Mouse (Mus musculus) ES-Bruce4 (cell line): ENCODE data around the gene Plin5. TPM values are rescaled to one million over a fixed set of nuclear protein-coding genes. Genes with fewer than 3 reads are reported as not detected.

Experiments
- H3K27ac ChIP-seq: 2 replicates; pipeline ENCODE4 v1.5.1; 2012; ENCODE audit warnings: low read length, inconsistent platforms; ENCODE audit not compliant: insufficient read depth
- H3K27me3 ChIP-seq: 2 replicates; pipeline ENCODE4 v1.6.1; 2012; ENCODE audit warnings: mild to moderate bottlenecking, low read length, inconsistent platforms; ENCODE audit not compliant: control insufficient read depth, poor library complexity, insufficient read depth, severe bottlenecking
- H3K36me3 ChIP-seq: 2 replicates; pipeline ENCODE4 v1.6.1; 2012; ENCODE audit warnings: inconsistent platforms, mild to moderate bottlenecking, low read length, moderate library complexity; ENCODE audit not compliant: control insufficient read depth, poor library complexity, insufficient read depth, severe bottlenecking
- H3K4me1 ChIP-seq: one replicate; pipeline ENCODE4 v1.8.1; 2011; ENCODE audit warnings: low read length; ENCODE audit not compliant: control insufficient read depth, insufficient read depth
- H3K4me3 ChIP-seq: 2 replicates; pipeline ENCODE4 v1.5.1; 2011; ENCODE audit warnings: low read depth, mild to moderate bottlenecking, low read length
- H3K9ac ChIP-seq: 2 replicates; pipeline ENCODE4 v1.6.1; 2012; ENCODE audit warnings: low read depth, mild to moderate bottlenecking, inconsistent platforms; ENCODE audit not compliant: poor library complexity, severe bottlenecking
- H3K9me3 ChIP-seq: replicated peaks from 2 replicates; pipeline ENCODE4 v1.6.1; 2012; ENCODE audit warnings: mild to moderate bottlenecking, low read length, inconsistent platforms; ENCODE audit not compliant: control insufficient read depth, poor library complexity, insufficient read depth, severe bottlenecking
- CTCF ChIP-seq: IDR thresholded peaks from one replicate; pipeline ENCODE4 v1.8.1; 2011; ENCODE audit warnings: low read depth, low read length
- EP300 ChIP-seq: IDR thresholded peaks from 2 replicates; pipeline ENCODE4 v1.6.1; 2011; ENCODE audit warnings: low read depth, low read length; ENCODE audit not compliant: insufficient read depth
- POLR2A ChIP-seq: IDR thresholded peaks from one replicate; pipeline ENCODE4 v1.8.1; 2011; ENCODE audit warnings: low read length; ENCODE audit not compliant: insufficient read depth
- polyA plus RNA-seq: library from polyadenylated mRNA; stranded (reverse); fragments of >200 nt; gene quantifications from 2 replicates; pipeline ENCODE4 v1.2.4, GENCODE M21; 2011; ENCODE audit warnings: low read depth; ENCODE audit not compliant: missing spikeins, insufficient read depth, insufficient read length

Gene Plin5
- polyA plus RNA-seq, 1 experiment, result 1.0 TPM

DNA sequence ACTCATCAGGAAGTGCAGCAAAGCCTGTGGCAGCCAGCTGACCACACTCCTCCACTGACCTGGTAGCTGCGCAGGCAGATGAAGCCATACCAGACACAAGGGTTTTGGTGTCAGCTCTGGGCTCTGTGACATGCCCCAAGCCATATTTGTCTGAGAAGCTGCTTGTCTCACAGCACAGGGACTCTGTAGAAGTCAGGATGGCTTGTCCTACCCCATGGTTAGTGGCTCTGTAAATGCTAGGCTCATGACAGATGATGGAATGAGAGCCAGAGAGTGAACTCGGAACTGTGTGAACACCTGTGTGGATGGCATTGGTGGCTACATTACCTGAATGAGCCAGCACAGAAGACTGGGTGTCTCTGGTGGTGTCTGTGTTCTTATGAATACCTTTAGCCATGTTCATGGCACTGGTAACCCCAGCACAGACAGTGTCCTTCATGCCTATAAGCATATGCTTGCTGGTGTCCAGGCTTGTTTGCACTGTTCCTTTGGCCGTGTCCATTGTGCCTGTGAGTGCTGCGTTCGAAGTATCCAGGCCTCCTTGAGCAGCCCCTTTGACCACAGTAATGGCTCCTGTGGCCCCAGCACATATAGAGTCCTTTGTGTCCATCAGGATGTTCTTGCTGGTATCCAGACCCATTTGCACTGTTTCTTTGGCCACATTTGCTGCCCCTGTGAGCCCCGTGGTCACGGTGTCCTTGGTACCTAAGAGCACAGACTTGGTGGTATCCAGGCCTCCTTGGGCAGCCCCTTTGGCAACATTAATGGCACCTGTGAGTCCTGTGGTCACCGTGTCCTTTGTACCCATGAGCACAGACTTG is 13.7 kb downstream of the Plin5 start:
- H3K9ac ChIP-seq, result no peak overlapping the region
- no peak overlapping the region for H3K27ac ChIP-seq
- peaks cover 20% of the 10 kb centered on the region for H3K36me3 ChIP-seq
- no peak for TF ChIP-seq EP300
- no peak for TF ChIP-seq CTCF
- no peak for TF ChIP-seq POLR2A
- H3K9me3 ChIP-seq, result no peaks in the 10 kb centered on the region
- H3K27me3 ChIP-seq, result no peaks in the 10 kb centered on the region
- H3K4me1 ChIP-seq, result no peaks in the 10 kb centered on the region
- no peak overlapping the region for H3K4me3 ChIP-seq

DNA sequence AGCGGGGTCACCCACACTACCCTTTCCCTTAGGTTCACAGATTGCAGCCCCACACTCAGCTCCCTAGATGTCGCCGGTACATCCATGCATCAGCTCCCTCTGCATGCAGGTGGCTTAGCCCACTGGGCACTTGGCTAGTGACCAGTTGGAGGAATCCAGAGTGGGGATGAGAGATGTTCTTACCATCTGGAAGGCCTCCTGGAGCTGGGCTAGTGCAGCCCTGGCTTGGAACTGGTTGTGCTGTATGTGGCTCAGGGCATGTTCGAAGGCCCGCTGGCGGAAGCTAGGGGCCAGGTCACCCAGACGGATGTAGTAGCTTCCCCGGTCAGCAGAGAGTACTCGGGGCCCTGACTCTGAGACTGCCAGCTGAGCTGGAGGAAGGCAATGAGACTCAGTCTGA is 14.5 kb downstream of the Plin5 start:
- Histone ChIP-seq H3K4me3 (no peak overlapping the region), H3K4me1 (no peaks in the 10 kb centered on the region), H3K9ac (no peak overlapping the region), H3K27ac (no peak overlapping the region), H3K27me3 (no peaks in the 10 kb centered on the region), H3K9me3 (no peaks in the 10 kb centered on the region), H3K36me3 (peaks cover 28% of the 10 kb centered on the region)
- TF ChIP-seq POLR2A, result no peak
- no peak for TF ChIP-seq CTCF

DNA sequence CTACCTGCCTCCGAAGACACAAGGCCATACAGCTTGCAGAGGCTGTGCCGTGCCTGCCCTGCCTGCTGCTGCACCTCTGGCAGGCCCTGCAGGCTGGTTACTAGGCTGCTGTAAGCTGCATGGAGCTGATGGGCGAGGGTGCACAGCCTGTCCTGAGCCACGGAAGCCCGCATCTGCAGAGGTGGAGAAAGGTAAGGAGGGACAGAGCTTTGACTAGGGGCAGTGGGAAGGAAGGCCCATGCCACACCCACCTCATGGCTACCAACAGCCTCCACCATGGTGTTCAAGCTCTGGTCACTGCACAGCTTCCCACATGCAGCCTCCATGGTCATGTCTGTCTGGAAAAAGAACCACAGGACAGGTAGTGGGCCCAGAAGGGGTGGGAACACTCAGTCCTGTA is 15.2 kb downstream of the Plin5 start:
- no peaks in the 10 kb centered on the region for H3K9me3 ChIP-seq
- no peak overlapping the region for H3K27ac ChIP-seq
- no peak overlapping the region for H3K4me3 ChIP-seq
- no peak overlapping the region for H3K9ac ChIP-seq
- H3K36me3 ChIP-seq, result peaks cover 29% of the 10 kb centered on the region
- H3K4me1 ChIP-seq, result no peaks in the 10 kb centered on the region
- no peaks in the 10 kb centered on the region for H3K27me3 ChIP-seq
- TF ChIP-seq EP300 (no peak), CTCF (no peak), POLR2A (no peak)

DNA sequence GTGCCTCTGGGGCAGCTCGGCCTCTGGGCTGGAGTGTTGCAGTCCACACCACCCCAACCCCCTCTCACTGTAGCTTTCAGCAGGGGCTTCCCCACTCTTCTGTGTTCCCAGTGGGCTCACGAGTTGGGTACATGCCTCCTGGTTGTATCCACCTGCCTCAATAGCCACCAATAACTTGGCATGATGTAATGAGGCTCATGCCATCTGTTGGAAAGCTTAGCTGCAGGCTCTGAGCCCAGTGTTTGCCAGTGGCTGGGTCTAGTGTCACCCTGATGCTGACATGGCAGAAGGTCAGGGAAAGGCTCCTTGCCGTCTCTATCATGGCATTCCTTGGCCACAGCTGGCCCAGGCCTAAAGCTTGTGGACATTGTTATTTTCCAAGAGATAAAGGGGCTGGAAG is 16.6 kb downstream of the Plin5 start:
- no peaks in the 10 kb centered on the region for H3K4me1 ChIP-seq
- H3K9ac ChIP-seq, result no peak overlapping the region
- TF ChIP-seq EP300 (no peak), POLR2A (no peak), CTCF (no peak)
- H3K27ac ChIP-seq, result no peak overlapping the region
- peaks cover 38% of the 10 kb centered on the region for H3K36me3 ChIP-seq
- H3K9me3 ChIP-seq, result no peaks in the 10 kb centered on the region
- H3K4me3 ChIP-seq, result no peak overlapping the region
- H3K27me3 ChIP-seq, result no peaks in the 10 kb centered on the region

DNA sequence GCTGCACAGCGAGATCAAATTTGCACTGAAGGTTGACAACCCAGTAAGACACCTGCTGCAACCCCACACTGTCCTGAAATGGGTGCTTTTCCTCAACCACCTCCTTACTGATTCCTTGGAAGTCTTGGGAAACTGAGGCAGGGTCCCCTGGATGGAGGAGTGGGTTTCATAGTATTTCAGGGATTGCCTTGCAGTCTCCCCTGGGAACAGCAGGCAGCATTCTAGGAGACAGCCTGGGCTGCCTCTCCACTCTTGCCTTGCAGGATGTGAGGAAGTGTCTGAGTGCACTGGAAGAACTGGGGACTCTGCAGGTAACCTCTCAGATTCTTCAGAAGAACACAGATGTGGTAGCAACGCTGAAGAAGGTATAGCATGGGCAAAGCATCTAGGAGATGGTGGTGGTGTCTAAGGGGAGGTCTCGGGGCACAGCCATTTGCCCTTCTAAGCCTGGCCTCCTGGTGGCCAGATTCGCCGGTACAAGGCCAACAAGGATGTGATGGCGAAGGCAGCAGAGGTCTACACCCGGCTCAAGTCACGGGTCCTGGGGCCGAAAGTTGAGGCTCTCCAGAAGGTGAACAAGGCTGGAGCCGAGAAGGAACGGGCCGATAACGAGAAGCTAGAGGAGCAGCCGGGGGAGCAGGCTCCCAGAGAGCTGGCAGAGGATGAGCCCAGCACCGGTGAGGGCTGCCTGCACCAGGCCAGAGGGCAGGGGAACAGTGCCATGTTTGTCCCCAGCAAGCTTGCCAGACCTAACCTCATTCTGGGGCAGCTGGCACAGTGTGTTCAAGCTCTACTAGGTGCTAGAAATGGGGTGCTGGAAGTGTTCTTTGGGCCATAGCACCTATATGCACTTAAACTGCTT is 18.5 kb downstream of the Plin5 start:
- Histone ChIP-seq H3K27ac (no peak overlapping the region), H3K9me3 (no peaks in the 10 kb centered on the region), H3K4me3 (no peak overlapping the region), H3K4me1 (no peaks in the 10 kb centered on the region), H3K9ac (no peak overlapping the region), H3K36me3 (peaks cover 42% of the 10 kb centered on the region), H3K27me3 (no peaks in the 10 kb centered on the region)
- TF ChIP-seq POLR2A, result no peak
- no peak for TF ChIP-seq EP300

DNA sequence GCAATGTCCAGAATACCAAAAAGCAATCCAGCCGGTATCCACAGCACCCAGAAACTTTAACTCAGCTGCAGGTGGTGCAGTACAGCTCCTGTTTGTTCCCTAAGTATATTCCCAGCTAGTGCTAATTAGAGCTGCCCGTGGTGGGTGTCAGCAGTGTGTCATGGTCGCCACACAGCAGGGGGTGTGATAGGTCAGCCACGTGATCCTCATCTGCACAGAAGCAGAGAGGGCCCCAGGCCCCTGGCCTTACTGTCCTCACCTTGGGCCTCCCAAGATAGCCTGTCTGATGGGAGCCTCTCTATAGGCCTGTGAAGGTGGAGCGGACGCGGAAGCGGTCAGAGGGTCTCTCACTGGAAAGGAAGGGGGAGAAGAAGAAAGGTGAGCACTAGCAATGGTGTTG is 19.2 kb downstream of the Plin5 start:
- no peak overlapping the region for H3K4me3 ChIP-seq
- peaks cover 41% of the 10 kb centered on the region for H3K36me3 ChIP-seq
- TF ChIP-seq POLR2A, result no peak
- no peak for TF ChIP-seq EP300
- no peak for TF ChIP-seq CTCF
- no peaks in the 10 kb centered on the region for H3K4me1 ChIP-seq
- H3K27me3 ChIP-seq, result no peaks in the 10 kb centered on the region
- no peaks in the 10 kb centered on the region for H3K9me3 ChIP-seq
- H3K9ac ChIP-seq, result no peak overlapping the region
- H3K27ac ChIP-seq, result no peak overlapping the region
